Mouse (Mus musculus) natural killer cell, adult 2 months (primary cell): ENCODE results near the gene Atad5.
"Not testable (repeated sequence)": the region's sequence is repeated elsewhere in the genome, so short reads cannot be mapped to it uniquely, and the experiment has no call there.

Experiments
- DNase-seq, 2 experiments: peaks; one replicate each; pipeline ENCODE4 v3.0.0; 2022; ENCODE audit warnings: low spot score in 2 of 2

Atad5 gene

GRCm38 (mm10) chr11:80148974-80149373 is 59.8 kb downstream of the Atad5 start:
- not testable (repeated sequence) for DNase-seq

DNA sequence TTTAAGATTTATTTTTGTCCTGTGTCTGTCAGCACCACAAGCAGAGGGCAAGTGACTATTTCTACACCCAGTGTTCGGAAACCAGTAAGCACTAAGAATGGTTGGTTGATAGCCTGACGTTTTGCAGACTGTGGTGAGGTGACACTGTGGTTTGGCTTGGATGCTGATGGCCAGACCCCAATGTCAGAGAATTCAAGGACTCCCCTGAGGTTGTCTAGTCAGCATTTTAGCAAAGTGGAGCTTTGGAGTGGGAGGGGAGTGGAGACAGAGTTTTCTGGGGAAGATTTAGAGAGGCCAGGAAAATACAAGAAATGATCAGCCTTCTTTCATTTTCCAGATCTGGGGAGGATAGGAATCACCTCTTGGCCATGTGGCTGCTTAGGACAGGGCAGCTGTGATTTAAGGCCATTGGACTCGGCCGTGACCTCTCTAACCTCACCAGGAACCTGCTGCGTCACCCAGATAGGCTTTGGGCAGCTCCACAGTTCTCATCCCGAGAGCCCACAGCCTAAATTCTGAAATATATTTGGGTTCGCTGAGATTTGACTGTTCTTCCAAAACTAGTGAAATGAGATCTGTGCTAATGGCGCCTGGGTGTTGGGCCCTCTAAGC is 60.3 kb downstream of the Atad5 start:
- DNase-seq, result no peak

- DNase-seq, result no peak
These were observed 61.4 kb downstream of the Atad5 start for GRCm38 (mm10) chr11:80150566-80150965.

DNA sequence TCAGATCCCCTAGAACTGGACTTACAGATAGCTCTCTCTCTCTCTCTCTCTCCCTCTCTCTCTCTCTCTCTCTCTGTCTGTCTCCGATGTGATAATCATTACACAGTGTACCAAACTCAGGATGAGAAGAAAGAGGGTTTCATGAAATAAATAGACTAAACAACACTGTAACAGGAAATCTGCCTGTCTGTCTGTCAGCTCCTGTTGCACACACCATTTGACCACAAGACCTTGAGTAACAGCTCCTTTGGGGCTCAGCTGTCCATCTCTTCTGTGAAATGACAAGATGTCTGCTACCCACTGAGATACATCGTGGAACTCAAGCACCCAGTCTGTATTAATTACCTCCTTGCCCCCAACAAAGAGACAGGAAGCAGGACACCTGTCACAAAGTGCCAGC is 62.3 kb downstream of the Atad5 start:
- DNase-seq, result no peak

DNA sequence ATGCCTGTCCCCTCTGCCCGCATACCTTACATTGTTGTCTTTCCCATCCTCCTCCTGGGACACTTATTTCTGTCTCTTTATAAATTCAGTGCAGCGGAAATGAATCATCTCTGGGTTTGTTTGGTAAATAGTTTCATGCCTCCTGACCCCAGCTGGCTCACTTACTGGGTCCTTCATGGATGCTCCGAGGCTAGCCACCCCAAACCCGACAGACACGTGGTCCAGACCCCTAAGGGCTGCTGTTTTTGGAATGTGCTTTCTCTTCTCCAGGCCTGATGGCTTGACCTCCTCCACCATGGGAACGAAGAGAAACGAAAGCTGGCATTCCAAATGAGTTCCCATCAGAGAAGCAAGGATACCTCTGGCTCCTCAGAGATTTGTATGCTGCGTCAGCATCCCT is 63.2 kb downstream of the Atad5 start:
- no peak for DNase-seq

DNA sequence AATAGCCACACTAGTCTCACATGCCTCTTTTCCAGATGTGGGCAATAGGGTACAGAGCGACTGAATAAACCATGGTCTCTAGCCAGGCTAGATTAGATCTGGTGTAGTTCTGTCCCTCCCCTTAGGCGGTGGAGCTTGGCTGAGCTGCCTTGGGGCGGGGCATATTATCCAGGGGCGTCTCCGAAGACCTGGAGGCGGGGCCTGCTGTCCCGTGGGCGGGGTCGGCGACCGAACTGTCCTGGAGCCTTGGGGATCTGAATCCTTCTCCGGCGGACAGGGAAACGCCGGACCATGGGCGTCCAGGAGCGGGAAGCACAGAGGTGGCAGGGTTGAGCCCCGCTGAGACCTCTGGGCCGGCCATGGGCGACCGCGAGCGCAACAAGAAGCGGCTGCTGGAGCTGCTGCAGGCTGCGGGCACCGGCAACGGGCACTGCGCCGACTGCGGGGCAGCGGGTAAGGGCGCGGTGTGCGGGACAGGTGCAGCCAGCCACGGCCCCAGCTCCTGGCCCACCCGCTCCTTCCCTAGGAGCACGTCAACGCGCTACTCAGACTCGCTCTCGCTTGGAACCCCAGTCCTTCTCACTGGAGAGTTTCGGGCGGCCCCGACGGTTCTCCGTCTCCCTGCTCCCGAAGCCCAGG is 64.8 kb downstream of the Atad5 start, which contains the start of gene Adap2:
Gene Adap2, plus strand, starts transcription at position 249 of the 639 bp plus-strand sequence.
- DNase-seq, result peak; percentile 77 to 84

DNA sequence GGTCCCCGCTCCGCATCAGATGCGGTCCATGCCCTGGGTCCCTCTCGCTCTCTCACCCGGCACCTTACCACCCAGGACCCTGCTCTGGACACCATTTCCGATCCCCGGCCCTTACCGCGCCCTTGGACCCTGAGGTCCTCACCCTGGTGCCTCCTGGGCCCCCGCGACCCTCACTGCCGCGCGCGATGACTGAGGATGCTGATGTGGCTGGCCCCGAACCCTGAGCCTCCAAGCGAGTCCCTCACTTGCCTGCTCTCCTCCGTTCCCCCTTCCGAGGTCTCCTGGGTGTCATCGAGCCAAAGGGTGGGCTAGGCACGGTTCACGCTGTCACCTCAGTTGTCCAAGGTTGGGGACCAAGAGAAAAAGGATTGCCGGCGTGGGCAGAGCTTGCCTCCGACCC is 65.3 kb downstream of the Atad5 start:
- no peak for DNase-seq

GRCm38 (mm10) chr11:80155541-80155940 is 66.3 kb downstream of the Atad5 start:
- DNase-seq, result no peak

DNA sequence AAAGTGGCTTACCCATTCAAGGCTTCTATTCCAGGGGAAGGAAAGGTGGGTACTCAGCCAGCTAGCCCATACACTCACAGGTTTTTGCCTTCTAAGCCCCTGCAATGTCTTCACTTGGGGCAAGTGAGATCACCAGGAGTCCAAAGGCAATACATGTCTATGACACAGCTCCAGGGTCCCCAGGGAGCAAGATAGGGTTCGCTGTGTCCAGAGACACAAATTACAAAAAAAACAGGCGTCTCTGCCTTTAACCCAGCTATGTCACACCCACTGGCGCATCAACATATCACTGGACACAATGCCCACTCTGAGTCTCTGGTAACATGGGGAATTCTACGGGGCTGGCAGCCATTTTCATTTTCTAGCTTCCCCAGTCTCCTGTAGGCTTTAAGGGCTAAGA is 66.8 kb downstream of the Atad5 start:
- no peak for DNase-seq

- DNase-seq, result no peak
These were observed 67.6 kb downstream of the Atad5 start for GRCm38 (mm10) chr11:80156841-80157240.

DNA sequence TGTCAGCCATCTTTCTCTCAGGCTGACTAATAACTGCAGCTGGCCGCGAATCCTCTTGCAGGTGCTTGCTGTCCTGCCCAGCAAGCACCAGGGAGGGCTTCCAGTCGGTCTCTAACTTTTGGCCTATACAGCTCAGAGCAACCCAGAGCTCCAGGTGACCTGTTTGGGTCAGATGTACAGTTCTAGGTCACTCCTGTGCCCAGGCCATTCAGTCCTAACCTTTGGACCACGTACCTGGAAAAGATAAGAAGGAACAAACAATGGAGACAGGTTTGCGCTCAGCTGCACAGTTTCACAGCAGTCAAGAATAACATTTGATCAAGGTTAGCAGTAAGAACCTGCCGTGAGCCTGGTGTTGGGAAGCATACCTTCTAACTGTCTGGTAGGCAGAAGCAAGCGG is 69.8 kb downstream of the Atad5 start:
- DNase-seq, result no peak

- no peak for DNase-seq
These were observed 71.8 kb downstream of the Atad5 start for GRCm38 (mm10) chr11:80161041-80161440.

GRCm38 (mm10) chr11:80163362-80164116 is 74.3 kb downstream of the Atad5 start:
- no peak for DNase-seq

DNA sequence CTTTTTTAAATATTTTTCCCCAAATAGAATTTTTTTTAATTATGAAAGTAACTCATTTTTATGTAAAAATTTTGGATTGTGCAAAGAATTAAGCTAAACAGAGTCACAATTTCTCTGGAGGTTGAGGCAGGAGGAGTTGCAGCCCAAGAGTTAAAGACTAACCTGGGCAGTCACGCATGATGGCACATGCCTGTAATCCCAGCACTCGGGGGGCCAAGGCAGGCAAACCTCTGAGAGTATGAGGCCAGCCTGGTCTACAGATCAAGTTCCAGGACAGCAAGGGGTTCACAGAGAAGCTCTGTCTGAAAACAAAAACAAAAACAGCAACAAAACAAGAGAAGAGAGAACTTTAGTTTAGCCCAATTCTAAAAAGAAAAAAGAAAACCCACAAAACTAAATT is 75.0 kb downstream of the Atad5 start:
- DNase-seq, result no peak

- no peak for DNase-seq
These were observed 78.9 kb downstream of the Atad5 start for GRCm38 (mm10) chr11:80168121-80168520.

GRCm38 (mm10) chr11:80168611-80169249 is 79.5 kb downstream of the Atad5 start:
- peak in 1 of 2 experiments; percentile 40 for DNase-seq

- DNase-seq, result no peak
These were observed 80.4 kb downstream of the Atad5 start for GRCm38 (mm10) chr11:80169629-80170028.

DNA sequence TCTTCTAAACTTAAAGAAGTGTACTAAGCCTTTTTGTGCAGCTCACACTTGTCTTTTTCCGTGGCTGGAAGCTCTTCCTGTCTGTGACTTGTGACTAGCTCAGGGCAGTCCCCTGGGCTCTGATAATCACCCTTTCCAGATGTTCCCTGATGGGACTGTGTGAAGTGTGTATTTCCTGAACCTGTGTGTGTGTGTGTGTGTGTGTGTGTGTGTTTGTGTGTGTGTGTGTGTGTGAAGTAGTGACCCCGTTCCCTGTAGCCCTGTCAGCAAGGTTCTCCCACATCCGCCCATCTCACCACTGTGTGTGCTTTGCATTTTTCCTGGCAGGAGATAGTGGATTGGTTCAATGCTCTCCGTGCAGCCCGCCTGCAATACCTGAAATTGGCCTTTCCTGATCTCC is 81.2 kb downstream of the Atad5 start:
- DNase-seq, result no peak

DNA sequence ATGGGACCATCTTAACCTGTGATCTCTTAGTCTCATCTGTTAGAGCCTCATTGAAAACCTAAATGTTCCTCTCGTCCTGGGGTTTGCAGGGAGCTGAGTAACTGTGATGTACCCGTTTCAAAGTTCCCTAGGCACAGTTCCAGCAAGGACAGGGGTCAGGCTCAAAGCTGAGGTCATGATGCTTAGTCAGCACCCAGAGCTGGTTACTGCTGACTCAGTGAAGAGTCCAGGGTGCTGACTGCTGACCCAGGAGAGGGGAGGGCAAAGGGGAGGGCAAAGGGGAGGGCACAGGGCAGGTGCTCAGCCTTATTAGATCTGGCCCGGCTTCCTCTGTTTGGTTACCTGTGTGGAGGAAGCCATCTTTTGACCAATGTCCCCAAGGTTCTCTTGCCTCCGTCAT is 82.7 kb downstream of the Atad5 start:
- no peak for DNase-seq

DNA sequence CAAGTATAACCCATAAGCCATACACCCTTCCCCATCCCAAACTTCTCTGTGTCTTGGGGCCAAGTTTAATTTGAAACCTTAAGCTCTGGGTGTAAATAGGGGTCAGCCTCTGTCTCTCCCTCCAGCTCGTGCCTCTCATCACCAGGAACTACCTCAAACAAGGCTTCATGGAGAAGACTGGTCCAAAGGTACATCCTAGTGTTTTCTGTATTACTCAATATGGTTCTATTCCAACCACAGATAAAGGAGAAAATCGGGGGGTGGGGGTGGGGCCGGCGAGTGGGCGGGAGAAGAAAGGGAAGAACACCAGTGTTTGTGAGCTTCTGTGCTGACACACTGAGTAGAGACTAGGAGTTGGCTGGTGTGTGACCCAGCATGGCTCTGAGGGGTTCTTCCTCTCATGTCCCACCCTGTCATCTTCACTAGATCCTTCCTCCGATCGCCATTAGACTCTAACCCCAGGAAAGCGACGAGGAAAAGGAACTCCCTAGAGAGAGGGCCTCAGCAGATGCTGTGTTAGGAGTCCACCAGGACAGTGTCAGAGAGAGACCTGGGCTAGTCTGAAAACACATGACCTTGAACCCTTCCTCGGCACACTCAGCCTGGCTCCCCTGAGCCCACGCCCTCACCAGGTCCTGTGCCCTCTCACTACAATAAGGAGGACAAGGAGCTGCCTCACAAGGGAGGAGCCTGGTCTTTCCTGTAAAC is 84.9 kb downstream of the Atad5 start:
- DNase-seq, result no peak

- no peak for DNase-seq
These were observed 88.0 kb downstream of the Atad5 start for GRCm38 (mm10) chr11:80176911-80177895.
